8 mouse cellular contexts compared by ENCODE assay signal in genomic region chr4:143021242-143021881, GRCm38 (mm10).
DNase-seq lines count a peak whose midpoint lies in the region; ATAC-seq and TF ChIP-seq lines count a peak whose summit lies in the region.

No protein-coding gene starts in this region.

- ATAC-seq in heart, embryonic 12.5 days (ENCODE audit: insufficient number of reproducible peaks, low FRiP score), result 0 out of 2 replicates have a peak, but pooled peaks have one; percentile 25
- ATAC-seq in lung, postnatal 0 days, result peak; percentile 28

- in situ Hi-C loops in ES-E14 (cut with MboI; ENCODE audit: low sequenced_read_pairs in 2 of 2, unreplicated experiment in 2 of 2), result loop anchor here in 1 of 2 experiments (5.0 kb wide), 1 partner anchor 119 kb away; no protein-coding TSS in a partner anchor

- peak; percentile 51 for DNase-seq in ES-E14 (ENCODE audit: low read depth, low spot score)
- peak; percentile 72 for DNase-seq in adrenal gland, postnatal 25 days
- peak; percentile 61 for DNase-seq in embryo, embryonic 9.5 days (ENCODE audit: extremely low spot score)
- peak; percentile 82 for DNase-seq in kidney, postnatal 4 days
- DNase-seq in lung, postnatal 0 days (ENCODE audit: low spot score), result peak; percentile 78
- DNase-seq in retina, adult 2 months (ENCODE audit: low read depth, low spot score), result peak; percentile 23
- DNase-seq in T-cell, adult 2 months (ENCODE audit: low spot score), result no peak

- no peak overlapping the region for H3K4me3 ChIP-seq in ES-E14 (ENCODE audit: insufficient read depth in 1 of 2, low read depth in 1 of 2, low read length in 2 of 2, poor library complexity in 1 of 2, severe bottlenecking in 1 of 2)
- H3K4me3 ChIP-seq in heart, embryonic 12.5 days, result no peak overlapping the region
- no peak overlapping the region for H3K4me3 ChIP-seq in lung, postnatal 0 days (ENCODE audit: low read depth, low read length)

- peaks cover 44% of the 10 kb centered on the region for H3K27me3 ChIP-seq in heart, embryonic 12.5 days (replicated peaks)
- H3K27me3 ChIP-seq in lung, postnatal 0 days (replicated peaks; ENCODE audit: insufficient read depth, low read length), result no peaks in the 10 kb centered on the region

- no peaks in the 10 kb centered on the region for H3K9me3 ChIP-seq in ES-E14 (ENCODE audit: control insufficient read depth, insufficient read depth, low read depth, low read length)
- no peaks in the 10 kb centered on the region for H3K9me3 ChIP-seq in heart, embryonic 12.5 days (replicated peaks)
- H3K9me3 ChIP-seq in lung, postnatal 0 days (ENCODE audit: low read length), result no peaks in the 10 kb centered on the region

- no peak overlapping the region for H3K4me2 ChIP-seq in heart, embryonic 12.5 days
- H3K4me2 ChIP-seq in lung, postnatal 0 days (replicated peaks; ENCODE audit: low read depth, low read length), result no peak overlapping the region

- no peaks in the 10 kb centered on the region for H3K36me3 ChIP-seq in ES-E14 (ENCODE audit: control insufficient read depth, insufficient read depth, low read length, poor library complexity, severe bottlenecking)
- no peaks in the 10 kb centered on the region for H3K36me3 ChIP-seq in heart, embryonic 12.5 days
- H3K36me3 ChIP-seq in lung, postnatal 0 days (ENCODE audit: insufficient read depth, low read length), result no peaks in the 10 kb centered on the region

- no peak for TF ChIP-seq EP300 in lung, postnatal 0 days (IDR thresholded peaks at IDR 0.05)

- WGBS in heart, embryonic 12.5 days, result 37% methylated on average over 10 of the region's 10 CpGs
- 45% methylated on average over 10 of the region's 10 CpGs for WGBS in lung, postnatal 0 days

- peak; percentile 88 for TF ChIP-seq CTCF in lung, postnatal 0 days (IDR thresholded peaks at IDR 0.05)

- no peaks in the 10 kb centered on the region for H3K4me1 ChIP-seq in ES-E14 (ENCODE audit: control insufficient read depth in 2 of 2, insufficient read depth in 2 of 2, low read length in 2 of 2, poor library complexity in 1 of 2)
- no peaks in the 10 kb centered on the region for H3K4me1 ChIP-seq in heart, embryonic 12.5 days (replicated peaks)
- H3K4me1 ChIP-seq in lung, postnatal 0 days (ENCODE audit: insufficient read depth, low read depth, low read length), result no peaks in the 10 kb centered on the region

- no peak overlapping the region for H3K27ac ChIP-seq in ES-E14 (ENCODE audit: insufficient read depth, low read depth, low read length, poor library complexity, severe bottlenecking)
- no peak overlapping the region for H3K27ac ChIP-seq in heart, embryonic 12.5 days (ENCODE audit: poor library complexity, severe bottlenecking)
- H3K27ac ChIP-seq in lung, postnatal 0 days (ENCODE audit: low read length), result no peak overlapping the region

- H3K9ac ChIP-seq in ES-E14 (ENCODE audit: insufficient read depth, low read depth, low read length, poor library complexity, severe bottlenecking), result no peak overlapping the region
- no peak overlapping the region for H3K9ac ChIP-seq in heart, embryonic 12.5 days
- no peak overlapping the region for H3K9ac ChIP-seq in lung, postnatal 0 days (replicated peaks; ENCODE audit: low read depth)

TF ChIP-seq in ES-E14, 5 proteins besides CTCF, POLR2A, EP300 and RAD21:
- TF ChIP-seq ZNF384 (IDR thresholded peaks at IDR 0.05; ENCODE audit: low read depth, low read length), result no peak
- 0 out of 2 replicates have a peak, but pooled peaks have one; percentile 6 for TF ChIP-seq MAFK (IDR thresholded peaks at IDR 0.05; ENCODE audit: insufficient read depth, low read depth, low read length)
- peak; percentile 95 for TF ChIP-seq ZC3H11A (IDR thresholded peaks at IDR 0.05; ENCODE audit: borderline replicate concordance, low read depth, low read length)
